Mouse (Mus musculus): ENCODE measurements around the gene Pou2f1.

Gene Pou2f1

DNA sequence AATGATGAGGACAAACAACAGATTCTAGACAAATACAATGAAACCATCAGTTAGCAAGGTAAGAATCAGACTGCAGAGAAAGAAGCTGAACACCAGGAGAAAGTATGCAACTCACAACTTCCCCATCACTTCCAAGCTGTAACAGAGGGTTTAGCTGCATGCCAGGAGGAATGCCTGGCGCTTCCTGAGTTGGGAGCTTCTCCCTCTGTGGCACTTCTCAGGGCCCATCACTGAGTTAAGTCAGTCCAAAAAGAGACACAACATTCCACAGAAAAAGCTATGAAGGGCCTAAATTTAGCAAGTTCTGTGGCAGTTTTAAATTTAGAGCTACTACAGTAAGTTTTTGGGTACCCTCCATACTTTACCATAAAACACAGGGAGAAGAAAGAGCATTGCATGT lies 59.2 kb downstream of the Pou2f1 start:
- DNase-seq, result no peak

DNA sequence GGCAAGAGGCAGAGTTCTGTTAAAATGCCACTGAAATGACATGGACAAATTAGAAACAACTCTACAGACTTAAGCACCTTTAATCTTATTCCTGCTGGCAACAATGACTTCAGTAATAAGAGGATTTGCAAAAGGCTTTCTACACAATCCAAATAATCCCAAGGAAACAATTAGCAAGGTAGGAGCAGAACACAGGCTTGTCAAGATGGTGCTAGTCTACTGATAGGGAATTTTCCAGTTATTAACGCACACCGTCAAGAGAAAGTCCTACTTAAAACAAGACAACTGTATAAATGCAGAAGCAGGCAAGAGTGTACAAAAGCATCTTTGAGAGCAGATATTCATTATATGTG lies 67.0 kb downstream of the Pou2f1 start:
- no peak for DNase-seq

- DNase-seq, result no peak
Observed at GRCm38 (mm10) chr1:165934648-165935465, 67.6 kb downstream of the Pou2f1 start.

DNA sequence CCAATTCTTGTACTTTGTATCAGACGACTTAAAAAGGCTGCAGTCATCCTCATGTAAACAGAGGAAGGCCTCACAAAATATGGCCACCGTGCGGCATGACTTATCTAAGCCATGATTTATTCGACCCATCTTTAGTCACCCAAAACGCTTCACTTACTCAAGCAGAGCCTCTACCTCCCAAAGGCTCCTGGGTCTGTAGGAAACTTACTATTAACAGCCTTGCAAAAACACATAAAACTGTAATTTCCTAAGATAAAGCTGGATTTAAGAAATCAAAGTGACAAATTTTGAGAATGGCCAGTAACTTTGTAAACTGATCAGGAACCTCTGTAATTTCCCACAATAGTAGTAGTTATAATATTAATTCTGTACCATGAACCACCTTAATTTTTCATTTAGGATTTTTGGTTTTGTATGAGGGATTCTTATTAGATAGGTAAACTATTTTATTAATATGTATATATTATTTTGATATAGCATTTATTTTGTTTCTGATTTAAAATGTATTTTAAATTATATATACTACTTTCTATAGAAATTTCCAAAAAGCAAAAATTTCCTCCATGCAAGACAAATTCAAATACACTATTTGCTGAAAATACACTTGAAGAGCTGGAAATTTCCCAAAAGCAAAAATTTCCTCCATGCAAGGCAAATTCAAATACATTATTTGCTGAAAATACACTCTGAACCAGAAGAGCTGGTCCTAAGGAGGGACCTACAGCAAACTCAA lies 68.4 kb downstream of the Pou2f1 start:
- DNase-seq, result no peak

DNA sequence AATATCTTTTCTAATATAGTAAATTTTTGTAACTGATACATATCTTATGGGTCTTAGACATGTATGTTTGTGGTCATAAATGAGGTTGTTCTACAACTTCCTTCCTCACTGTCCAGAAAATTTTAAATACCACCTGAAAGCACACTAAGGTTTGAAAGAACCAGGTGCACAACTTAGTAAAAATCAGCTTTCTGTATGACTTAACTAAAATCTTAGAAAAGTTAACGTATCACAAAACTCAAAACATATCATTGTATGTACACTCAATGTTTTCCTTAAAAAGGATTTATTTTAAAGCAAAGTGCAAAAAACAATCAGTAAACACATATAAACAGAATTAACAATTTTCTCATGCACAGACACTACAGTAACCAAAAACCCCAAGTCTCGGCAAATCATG lies 69.6 kb downstream of the Pou2f1 start:
- no peak for DNase-seq

- no peak for DNase-seq
Observed at GRCm38 (mm10) chr1:165930510-165930909, 72.0 kb downstream of the Pou2f1 start.

DNA sequence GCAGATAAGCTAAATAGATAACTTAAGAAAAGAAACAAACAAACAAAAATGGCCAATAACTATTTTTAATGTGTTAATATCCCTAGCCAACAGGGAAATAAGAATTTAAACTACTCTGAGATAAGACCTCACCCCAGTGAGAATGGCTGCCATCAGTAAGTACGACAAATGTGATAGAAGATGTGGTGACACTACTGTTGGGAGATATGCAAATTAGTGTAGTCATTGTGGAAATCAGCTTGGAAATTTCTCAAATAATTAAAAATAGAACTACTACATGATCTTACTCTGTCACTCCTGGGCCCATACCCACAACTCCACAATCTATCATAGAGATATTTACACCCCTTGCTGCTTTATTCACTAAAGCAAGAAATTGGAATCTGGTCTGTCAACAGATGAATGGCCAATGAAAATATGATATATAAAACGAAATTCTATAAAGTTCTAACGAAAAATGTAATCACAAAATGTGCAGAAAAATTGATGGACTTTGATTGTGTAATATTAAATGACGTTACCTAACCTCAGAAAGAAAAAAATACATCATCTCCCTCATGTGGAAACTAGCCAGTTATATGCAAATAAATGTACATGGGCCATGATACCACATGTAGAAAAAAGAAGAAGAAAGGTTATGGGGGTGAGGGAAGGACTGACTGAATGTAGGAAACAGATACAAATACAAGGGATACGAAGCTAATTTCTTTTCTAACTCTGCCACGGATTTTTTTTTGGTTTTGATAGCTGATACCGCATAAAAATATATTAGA lies 74.8 kb downstream of the Pou2f1 start:
- DNase-seq, result no peak

DNA sequence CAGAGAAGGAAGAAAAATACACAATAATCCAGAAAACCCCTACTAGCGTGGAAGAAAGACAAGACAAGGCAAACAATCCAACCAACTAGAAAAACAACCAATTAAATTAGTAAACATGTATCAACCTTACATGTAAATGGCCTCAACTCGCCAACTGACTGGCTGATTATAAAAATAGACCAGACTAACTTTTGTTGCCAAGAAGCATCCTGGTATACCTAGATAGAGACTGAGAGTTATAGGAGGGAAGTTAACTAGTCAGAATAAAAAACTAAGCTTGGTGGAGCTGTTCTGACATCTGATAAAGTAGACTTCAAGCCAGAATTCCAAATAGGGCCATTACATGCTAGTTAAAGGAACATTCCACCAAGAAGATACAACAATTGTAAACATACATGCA lies 77.3 kb downstream of the Pou2f1 start:
- DNase-seq, result no peak

DNA sequence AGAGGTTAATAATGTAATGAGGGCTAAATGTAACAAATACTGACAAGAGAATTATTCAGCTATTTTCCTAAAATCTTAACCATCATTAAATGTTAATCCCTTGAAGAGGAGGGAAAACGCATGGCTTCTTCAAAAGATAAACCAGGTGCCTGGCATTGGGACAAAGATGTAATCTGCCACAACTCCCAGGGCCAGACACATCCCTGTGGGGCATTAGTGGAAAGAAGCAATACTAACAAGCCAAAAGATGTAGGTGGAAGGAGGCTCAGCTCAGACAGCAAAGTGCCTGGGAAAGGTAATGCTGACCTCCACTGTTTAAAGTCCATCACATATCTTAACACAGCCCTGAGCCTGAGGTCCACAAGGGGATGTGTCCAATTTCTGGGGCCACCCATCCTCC lies 80.0 kb downstream of the Pou2f1 start:
- no peak for DNase-seq

- DNase-seq, result no peak
Observed at GRCm38 (mm10) chr1:165921026-165921425, 81.5 kb downstream of the Pou2f1 start.

DNA sequence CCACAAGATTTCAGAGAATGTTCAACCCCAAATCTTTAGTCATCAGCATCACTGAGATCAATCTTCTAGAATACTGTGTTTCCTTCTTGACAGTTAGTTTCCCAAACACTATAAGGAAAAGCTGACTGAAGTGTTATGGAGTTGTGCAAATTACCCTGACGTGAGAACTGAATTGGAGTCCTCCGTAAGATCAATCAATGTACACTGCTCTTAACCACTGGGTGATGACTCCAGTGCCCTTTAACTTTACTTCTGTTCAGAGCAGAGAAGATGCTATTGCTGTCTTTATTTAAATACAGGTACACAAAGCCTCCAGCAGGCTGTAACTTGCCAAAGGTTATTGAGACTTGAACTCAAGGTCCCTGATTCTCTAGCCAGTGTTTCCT lies 88.1 kb downstream of the Pou2f1 start:
- no peak for DNase-seq

GRCm38 (mm10) chr1:165913720-165914415 lies 88.6 kb downstream of the Pou2f1 start:
- no peak for DNase-seq

DNA sequence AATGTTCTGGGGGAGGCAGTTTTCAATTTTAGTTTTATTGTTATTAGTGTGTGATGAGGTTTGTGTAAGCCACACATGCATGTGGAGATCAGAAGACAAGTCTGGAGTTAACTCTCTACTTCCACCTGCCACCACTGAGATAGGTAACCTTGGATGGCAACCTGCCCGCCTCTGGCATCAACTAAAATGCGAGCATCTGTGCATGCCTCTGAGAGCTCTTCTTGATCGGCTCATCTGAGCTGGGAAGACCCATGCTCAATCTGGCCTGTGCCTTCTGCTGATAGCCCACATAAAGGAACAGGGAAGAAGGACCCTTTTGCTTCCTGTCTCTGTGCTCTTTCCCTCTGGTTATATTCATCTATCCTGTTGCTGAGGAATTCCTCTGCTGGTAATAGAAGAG lies 93.0 kb downstream of the Pou2f1 start:
- no peak for DNase-seq

GRCm38 (mm10) chr1:165908806-165909205 lies 93.7 kb downstream of the Pou2f1 start:
- no peak for DNase-seq

DNA sequence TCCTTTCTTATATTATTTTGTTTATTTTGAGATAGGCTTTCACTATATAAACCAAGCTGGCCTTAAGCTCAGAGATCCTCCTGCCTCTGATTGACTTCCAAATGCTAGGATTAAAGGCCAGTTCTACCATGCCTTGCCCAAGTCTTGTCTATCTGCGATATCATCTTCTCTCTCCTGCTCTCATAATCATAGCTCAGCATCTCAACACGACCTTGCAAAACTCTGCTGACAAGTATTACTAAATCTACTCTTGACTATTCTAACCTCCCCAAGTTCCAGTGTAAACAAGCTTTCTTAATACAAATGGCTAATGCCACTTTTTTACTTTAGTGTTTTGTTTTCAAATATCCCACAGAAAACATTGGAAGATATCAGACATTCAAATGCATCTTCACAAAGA lies 94.3 kb downstream of the Pou2f1 start:
- DNase-seq, result no peak

DNA sequence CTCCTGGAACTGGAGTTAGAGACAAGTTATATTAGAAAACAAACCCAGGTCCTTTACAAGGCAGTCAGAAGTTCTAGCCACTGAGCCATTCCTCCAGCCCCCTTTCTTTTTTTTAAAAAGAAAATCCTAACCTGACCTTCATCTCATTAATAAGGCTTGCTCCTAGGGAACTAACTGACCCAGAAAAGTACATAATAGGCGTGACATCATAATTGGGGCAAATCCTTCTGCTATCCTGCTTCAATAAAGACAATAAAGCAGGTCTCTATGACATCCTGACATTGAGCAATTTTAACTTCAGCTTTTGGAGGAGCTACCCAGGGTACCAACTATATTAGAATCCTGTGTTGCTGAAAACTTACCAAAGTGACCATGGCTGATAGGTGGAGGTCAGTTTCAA lies 98.9 kb downstream of the Pou2f1 start:
- DNase-seq, result no peak

DNA sequence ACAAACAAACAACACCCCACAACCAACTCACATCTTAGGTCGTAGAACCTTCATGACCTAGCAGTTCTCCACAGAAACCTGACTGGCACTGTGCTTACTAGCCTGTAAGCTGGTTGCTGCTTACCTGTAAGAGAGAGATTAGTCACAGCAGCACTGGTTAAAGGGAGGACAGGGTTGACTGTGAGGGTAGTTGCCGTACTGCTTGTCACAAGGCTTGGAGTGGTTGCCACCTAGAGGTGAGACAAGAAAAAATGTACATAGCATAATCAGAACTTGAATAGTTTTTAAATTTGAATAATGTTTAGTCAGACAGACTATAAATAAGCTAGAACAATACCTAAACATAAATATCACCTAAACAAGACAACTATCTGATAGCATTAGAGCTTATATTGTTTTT lies 110.8 kb downstream of the Pou2f1 start:
- peak in 1 of 2 experiments; percentile 14 for DNase-seq

GRCm38 (mm10) chr1:165882146-165882900 lies 120.2 kb downstream of the Pou2f1 start:
- no peak for DNase-seq

- no peak for DNase-seq
Observed at GRCm38 (mm10) chr1:165878751-165879150, 123.7 kb downstream of the Pou2f1 start.

- DNase-seq, result no peak
Observed at GRCm38 (mm10) chr1:165875520-165876284, 126.8 kb downstream of the Pou2f1 start.

DNA sequence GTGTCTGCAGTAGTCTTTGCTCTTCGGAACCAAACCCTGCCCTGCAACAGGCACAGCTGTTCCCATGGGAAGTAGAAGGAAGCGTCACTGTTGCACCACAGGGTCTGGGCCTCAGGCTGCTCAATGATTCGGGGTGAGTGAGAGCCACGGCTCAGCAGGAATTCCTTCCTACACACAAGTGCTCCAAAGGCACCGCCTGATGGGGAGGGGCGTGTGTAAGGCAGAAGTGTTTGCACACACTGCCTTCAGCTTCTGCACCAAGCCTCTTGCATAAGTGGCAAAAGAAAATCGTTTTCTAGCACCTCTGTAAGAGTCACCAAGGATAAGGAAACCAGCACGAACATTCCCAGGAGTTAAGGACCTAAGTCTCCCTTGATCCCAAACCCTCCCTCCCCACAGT lies 127.8 kb downstream of the Pou2f1 start:
- DNase-seq, result no peak

DNA sequence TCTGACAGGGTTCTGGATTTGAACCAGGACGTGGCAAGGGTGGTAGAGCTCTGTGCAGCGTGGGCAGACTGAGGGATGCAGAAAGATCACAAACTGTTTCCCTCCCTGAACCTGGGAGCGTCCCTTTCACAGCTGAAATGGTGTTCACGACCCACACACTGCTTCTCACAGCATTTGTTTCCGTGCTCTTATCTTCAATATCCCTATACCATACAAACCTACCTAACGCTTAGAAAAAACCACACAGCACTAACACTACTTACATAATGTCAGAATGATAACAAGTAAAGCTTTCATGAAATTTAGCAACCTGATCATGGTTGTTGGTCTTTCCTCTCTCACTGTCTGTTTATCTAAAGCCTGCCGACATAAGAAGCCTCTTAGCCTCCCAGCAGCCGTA lies 133.8 kb downstream of the Pou2f1 start:
- DNase-seq, result no peak
